Mouse (Mus musculus): ENCODE measurements around the gene Tnfrsf14.

GRCm38 (mm10) chr4:154946319-154946718 is 18.0 kb upstream of the Tnfrsf14 start:
- TF ChIP-seq POLR2A (IDR thresholded peaks at IDR 0.05; ENCODE audit: low read depth, low read length) (no peak), CTCF (conservative IDR thresholded peaks at IDR 0.05; ENCODE audit: insufficient read depth, insufficient read length, low read depth, low read length) (no peak)
